Mouse (Mus musculus): Measurements from ENCODE around the gene Kctd6. TPM values are rescaled to one million over a fixed set of nuclear protein-coding genes. Genes with fewer than 3 reads are reported as not detected.

Kctd6 gene
- polyA plus RNA-seq (2012; ENCODE audit: low replicate concordance): 1.1 and 1.2 TPM in 2 replicates

GRCm38 (mm10) chr14:8213803-8214224 lies at the start of gene Kctd6:
Gene Kctd6 (plus strand): TSS chr14:8214140.

GRCm38 (mm10) chr14:8172507-8173410 lies 41.2 kb upstream of the Kctd6 start, which contains the start of gene Pdhb:
Gene Pdhb (minus strand): TSS chr14:8173025.

GRCm38 (mm10) chr14:8259166-8259565 lies 45.2 kb downstream of the Kctd6 start, which contains the start of gene Acox2:
Gene Acox2 (minus strand): TSS chr14:8259353.

Other genes starting within 250 kb of the Kctd6 start
- gene Dnase1l3, start 219.6 kb upstream of the Kctd6 start, polyA plus RNA-seq (2012; ENCODE audit: low replicate concordance): 0.66 and 1.1 TPM in 2 replicates
- gene Abhd6, start 211.2 kb upstream of the Kctd6 start, polyA plus RNA-seq (2012; ENCODE audit: low replicate concordance): 0.26 and 0.28 TPM in 2 replicates
- gene Rpp14, start 133.8 kb upstream of the Kctd6 start, polyA plus RNA-seq (2012; ENCODE audit: low replicate concordance): 0.48 and 3.1 TPM in 2 replicates
- 9.4 and 11.5 TPM in 2 replicates for gene Pxk, start 115.9 kb upstream of the Kctd6 start, polyA plus RNA-seq (2012; ENCODE audit: low replicate concordance)
- 22.3 and 31.4 TPM in 2 replicates for gene Pdhb, start 41.1 kb upstream of the Kctd6 start, polyA plus RNA-seq (2012; ENCODE audit: low replicate concordance)
- not detected in 2 replicates for gene Acox2, start 45.2 kb downstream of the Kctd6 start, polyA plus RNA-seq (2012; ENCODE audit: low replicate concordance)
- not detected in 2 replicates for gene Fam107a, start 103.9 kb downstream of the Kctd6 start, polyA plus RNA-seq (2012; ENCODE audit: low replicate concordance)
- not detected in 2 replicates for gene Oit1, start 164.6 kb downstream of the Kctd6 start, polyA plus RNA-seq (2012; ENCODE audit: low replicate concordance)

All from leukemia stem cell, adult 10-12 weeks (primary cell).